Mouse (Mus musculus) gastrocnemius, adult 18-20 months (tissue): ENCODE results near the gene Paqr3. TPM values are rescaled to one million over a fixed set of nuclear protein-coding genes. Genes with fewer than 3 reads are reported as not detected.

Experiments used
- total RNA-seq, 2 experiments: library from RNA; stranded (reverse); gene quantifications; 2 replicates each; pipeline ENCODE4 v1.2.3; 2021

Gene Paqr3
- total RNA-seq, 2 experiments from 2014 or later = 2.7 to 3.3 TPM

Other genes starting within 250 kb of the Paqr3 start
- gene Bmp2k, start 113.9 kb downstream of the Paqr3 start, total RNA-seq = 10 to 100 TPM; 11.8 to 13.2 TPM